Mouse (Mus musculus): ENCODE measurements around the gene Btrc.

DNA sequence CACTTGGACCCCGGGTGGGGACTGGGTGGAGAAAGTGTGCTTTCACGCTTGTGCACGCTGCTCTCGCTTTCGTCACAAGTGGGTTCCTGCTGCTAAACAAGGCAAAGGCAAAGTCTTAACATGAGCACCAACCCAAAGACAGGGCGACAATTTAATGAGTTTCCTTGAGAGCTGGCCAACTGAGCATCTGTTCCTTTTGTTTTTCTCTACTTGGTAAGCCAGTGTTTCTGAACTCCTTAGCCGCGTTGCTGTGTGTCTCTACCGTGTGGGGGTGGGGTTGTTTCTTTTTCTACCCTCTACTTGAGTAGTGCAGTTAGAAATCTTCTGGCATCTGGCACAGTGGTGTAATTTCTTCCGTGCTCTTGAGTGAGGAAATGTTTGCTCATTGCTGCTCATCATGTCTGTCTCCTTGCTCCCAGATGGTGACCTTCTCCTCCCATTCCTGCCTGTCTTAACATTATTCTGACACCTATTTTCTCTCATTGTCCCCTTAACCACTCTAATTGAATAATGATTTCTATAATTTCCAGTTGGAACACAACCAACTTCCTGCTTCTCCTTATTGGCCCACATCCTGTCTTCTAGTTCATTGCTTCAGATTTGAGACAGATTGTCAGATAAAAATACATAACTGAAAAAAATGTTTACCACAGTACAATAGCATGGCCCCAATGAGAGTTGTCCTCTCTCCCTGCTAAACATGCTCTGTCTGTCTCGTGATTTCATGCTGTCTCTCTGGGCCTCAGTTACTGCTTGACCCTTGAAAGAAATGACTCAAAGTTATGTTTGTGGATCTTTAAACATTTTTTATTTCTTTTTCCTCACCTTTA is 109.4 kb downstream of the Btrc start:
- no peak for TF ChIP-seq POLR2A (IDR thresholded peaks at IDR 0.05; ENCODE audit: low read depth, low read length)
- no peak for TF ChIP-seq CTCF (IDR thresholded peaks at IDR 0.05; ENCODE audit: extremely low read depth, insufficient read depth, insufficient read length, insufficient replicate concordance)

Data from spleen, adult 2 months (tissue).